Mouse (Mus musculus): ENCODE results near the gene Lrrc7.
"Not testable (repeated sequence)": the region's sequence is repeated elsewhere in the genome, so short reads cannot be mapped to it uniquely, and the experiment has no call there.

DNA sequence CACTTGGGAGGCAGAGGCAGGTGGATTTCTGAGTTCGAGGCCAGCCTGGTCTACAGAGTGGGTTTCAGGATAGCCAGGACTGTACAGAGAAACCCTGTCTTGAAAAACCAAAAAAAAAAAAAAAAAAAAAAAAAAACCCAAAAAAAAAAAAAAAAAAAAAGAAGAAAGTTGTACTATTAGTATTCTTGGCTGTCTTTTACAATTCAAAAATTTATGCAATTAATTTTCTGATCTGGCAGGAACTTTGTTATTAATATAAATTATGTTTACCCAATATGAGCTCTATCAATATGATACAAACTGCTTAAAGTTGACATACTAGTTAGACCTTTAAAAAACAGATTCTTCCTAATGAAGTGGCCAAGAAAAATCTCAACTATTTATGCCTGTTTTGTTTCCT, 459.5 kb downstream of the Lrrc7 start:
- not testable (repeated sequence) for TF ChIP-seq CTCF (IDR thresholded peaks at IDR 0.05; ENCODE audit: low read depth, low read length); POLR2A (IDR thresholded peaks at IDR 0.05; ENCODE audit: insufficient read depth, low read length); EP300 (IDR thresholded peaks at IDR 0.05; ENCODE audit: insufficient read depth, low read depth, low read length)

All from ES-Bruce4 (cell line).